Mouse (Mus musculus): ENCODE results near the gene Gpm6b. TPM values are rescaled to one million over a fixed set of nuclear protein-coding genes. Genes with fewer than 3 reads are reported as not detected.

The Gpm6b gene
- polyA plus RNA-seq, 1 experiment = 495 TPM

DNA sequence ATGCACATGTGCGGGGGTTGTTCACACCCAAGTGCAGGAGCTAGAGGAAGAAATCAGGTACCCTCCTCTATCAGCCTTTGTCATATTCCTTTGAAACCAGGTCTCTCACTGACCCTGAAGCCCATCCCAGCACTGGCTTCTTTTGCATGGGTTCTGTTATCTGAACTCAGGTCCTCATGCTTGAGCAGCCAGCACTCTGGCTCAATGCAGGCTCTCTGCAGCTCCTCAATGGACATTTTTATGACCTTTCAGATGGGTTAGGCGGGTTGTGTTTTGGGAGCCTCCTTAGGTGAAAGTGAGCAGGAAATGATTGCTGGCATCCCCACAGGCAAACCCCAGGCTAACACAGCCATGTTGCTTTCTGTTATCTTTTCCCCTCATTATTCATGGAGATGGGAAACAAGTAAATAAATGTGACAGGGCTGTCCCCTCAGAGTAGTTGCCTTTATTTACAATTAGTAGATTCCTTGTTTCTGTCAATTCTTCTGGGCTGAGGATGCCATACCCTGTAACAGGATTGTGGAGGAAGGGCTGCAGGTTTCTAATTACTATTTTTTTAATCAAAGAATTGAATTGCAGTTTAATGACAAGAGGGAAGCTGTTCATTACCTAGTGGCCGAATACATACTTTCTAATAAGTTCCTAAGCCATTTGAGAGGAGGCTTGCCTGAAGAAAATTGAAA lies 89.6 kb downstream of the Gpm6b start:
- Histone ChIP-seq H3K27me3 (ENCODE audit: control insufficient read depth, insufficient read depth, low read length) (no peaks in the 10 kb centered on the region), H3K4me1 (ENCODE audit: control insufficient read depth, insufficient read depth, low read length) (no peaks in the 10 kb centered on the region), H3K27ac (ENCODE audit: insufficient read depth, low read length) (no peak overlapping the region), H3K4me3 (replicated peaks; ENCODE audit: insufficient read depth, low read depth, low read length) (no peak overlapping the region)
- TF ChIP-seq CTCF (IDR thresholded peaks at IDR 0.05; ENCODE audit: borderline replicate concordance, insufficient read depth, low read depth, low read length) = no peak
- DNase-seq = no peak
- WGBS = 56% methylated on average over 3 of the region's 3 CpGs

DNA sequence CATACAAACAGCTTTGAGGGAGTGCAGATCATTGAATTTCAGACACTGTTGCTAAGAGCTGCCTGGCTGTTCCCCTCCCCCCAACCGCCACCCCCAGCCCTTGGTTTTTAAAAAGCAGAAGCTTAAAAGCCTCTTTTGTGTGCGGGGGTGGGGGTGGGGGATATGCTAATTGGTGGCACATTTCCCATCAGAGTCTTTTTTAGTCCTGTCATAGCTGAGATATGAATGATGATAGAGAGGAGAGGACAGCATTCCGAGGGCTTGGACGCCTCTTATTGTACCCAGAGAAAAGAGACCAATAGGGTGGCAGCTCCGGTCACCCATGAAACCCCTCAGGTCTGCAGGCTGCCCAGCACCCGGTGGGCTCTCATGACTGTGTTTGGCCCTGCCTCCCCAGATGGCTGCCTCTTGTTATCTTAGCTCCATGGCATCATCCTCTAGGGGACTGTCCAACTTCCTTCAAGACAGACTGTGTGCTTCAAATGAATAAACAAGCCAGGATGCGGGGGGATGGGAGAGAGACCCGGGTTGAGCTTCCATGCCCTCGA lies 90.3 kb downstream of the Gpm6b start:
- no peak for DNase-seq
- Histone ChIP-seq H3K27ac (ENCODE audit: insufficient read depth, low read length) (no peak overlapping the region), H3K4me3 (replicated peaks; ENCODE audit: insufficient read depth, low read depth, low read length) (no peak overlapping the region), H3K27me3 (ENCODE audit: control insufficient read depth, insufficient read depth, low read length) (no peaks in the 10 kb centered on the region), H3K4me1 (ENCODE audit: control insufficient read depth, insufficient read depth, low read length) (no peaks in the 10 kb centered on the region)
- TF ChIP-seq CTCF (IDR thresholded peaks at IDR 0.05; ENCODE audit: borderline replicate concordance, insufficient read depth, low read depth, low read length) = no peak
- no peak for TF ChIP-seq POLR2A (IDR thresholded peaks at IDR 0.05; ENCODE audit: borderline replicate concordance, insufficient read depth, low read length)
- 29% methylated on average over 9 of the region's 9 CpGs for WGBS

DNA sequence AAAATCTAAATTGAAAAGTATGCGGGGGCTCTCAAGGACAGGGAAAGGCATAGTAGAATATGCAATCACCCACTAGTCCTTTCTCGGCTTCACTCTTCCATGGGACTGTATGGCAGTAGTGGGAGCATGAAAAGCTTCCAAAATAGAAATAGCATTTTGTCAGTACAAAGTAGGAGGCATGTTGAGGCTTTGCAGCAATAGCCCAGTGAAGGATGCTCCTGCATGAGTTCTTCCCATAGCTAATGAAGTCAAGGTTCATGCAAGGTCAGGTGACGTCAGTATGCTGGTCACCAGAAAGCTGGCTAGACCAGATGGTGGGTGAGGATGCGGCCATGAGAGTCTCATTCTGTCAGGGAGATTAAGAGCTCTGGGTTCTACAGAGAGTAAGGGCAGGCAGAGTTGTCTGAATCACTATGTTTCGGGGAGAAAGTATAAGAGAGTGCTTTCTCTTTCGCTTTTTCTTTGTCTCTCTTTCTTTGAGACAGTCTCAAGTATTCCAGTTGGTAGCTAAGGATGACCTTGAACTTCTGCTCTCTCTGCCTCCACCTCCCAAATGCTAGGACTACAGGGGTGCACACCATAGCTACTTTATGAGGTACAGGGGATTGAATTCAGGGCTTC lies 95.9 kb downstream of the Gpm6b start:
- no peak for DNase-seq
- 73% methylated on average over 6 of the region's 6 CpGs for WGBS
- Histone ChIP-seq H3K4me1 (ENCODE audit: control insufficient read depth, insufficient read depth, low read length) (peaks cover 16% of the 10 kb centered on the region), H3K4me3 (replicated peaks; ENCODE audit: insufficient read depth, low read depth, low read length) (no peak overlapping the region), H3K27ac (ENCODE audit: insufficient read depth, low read length) (no peak overlapping the region), H3K27me3 (ENCODE audit: control insufficient read depth, insufficient read depth, low read length) (no peaks in the 10 kb centered on the region)
- TF ChIP-seq CTCF (IDR thresholded peaks at IDR 0.05; ENCODE audit: borderline replicate concordance, insufficient read depth, low read depth, low read length) (no peak), POLR2A (IDR thresholded peaks at IDR 0.05; ENCODE audit: borderline replicate concordance, insufficient read depth, low read length) (no peak)

DNA sequence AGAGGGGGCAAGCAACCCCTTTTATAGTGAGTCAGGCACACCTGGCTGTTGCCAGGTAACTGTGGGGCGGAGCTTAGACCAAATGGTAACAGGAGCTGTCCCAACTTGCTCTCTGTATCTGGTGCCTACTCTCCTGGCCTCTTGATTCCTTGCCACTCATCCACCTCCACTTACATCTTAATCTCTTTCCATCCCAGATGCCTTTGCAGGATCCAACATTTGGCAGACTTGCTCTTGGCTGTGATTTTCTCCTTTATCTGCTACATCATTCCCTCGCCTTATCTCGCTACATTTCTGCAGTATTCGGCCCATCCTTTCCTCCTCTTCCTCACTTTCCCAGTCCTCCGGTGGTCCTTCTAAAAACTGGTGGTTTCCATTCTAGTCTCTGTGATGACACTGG lies 99.6 kb downstream of the Gpm6b start:
- H3K4me1 ChIP-seq (ENCODE audit: control insufficient read depth, insufficient read depth, low read length) = peaks cover 21% of the 10 kb centered on the region
- no peaks in the 10 kb centered on the region for H3K27me3 ChIP-seq (ENCODE audit: control insufficient read depth, insufficient read depth, low read length)
- no peak for DNase-seq
- TF ChIP-seq POLR2A (IDR thresholded peaks at IDR 0.05; ENCODE audit: borderline replicate concordance, insufficient read depth, low read length) = no peak
- no peak for TF ChIP-seq CTCF (IDR thresholded peaks at IDR 0.05; ENCODE audit: borderline replicate concordance, insufficient read depth, low read depth, low read length)
- WGBS = 81% methylated on average over 5 of the region's 5 CpGs
- H3K4me3 ChIP-seq (replicated peaks; ENCODE audit: insufficient read depth, low read depth, low read length) = no peak overlapping the region
- H3K27ac ChIP-seq (ENCODE audit: insufficient read depth, low read length) = no peak overlapping the region

DNA sequence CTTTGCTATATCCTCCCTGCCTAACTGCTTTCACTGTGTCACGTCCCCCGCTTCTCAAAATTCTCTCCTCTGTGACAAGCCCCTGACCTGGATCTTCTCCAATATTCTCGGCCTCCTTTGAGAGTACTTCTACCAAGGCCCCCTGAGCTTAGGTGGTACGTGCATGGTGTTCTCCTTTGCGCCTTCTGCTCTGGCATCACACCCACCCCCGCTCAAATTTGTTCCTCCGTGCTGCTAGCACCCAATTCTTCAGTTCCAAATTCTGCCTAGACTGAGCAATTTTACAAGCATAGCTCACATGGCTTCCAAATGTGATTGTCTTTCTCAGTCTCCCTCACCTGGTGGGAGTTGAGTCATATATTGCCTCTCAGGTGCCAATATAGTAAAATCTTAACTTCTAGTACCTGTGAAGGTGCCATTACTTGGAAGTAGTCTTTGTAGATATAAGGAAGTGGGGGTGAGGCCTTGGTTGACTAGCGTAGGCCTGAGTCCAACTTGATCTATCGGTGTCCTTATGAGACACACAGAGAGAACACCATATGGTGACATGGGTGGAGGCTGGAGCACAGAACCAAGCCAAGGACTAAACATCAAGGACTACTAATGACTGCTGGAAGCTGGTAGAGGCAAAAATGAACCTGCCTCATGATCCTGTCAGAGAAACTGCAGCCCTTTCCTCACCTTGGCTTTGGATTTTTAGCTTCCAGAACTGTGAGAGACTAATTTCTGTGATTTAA lies 100.2 kb downstream of the Gpm6b start:
- 58% methylated on average over 9 of the region's 9 CpGs for WGBS
- Histone ChIP-seq H3K4me3 (replicated peaks; ENCODE audit: insufficient read depth, low read depth, low read length) (no peak overlapping the region), H3K27me3 (ENCODE audit: control insufficient read depth, insufficient read depth, low read length) (no peaks in the 10 kb centered on the region), H3K27ac (ENCODE audit: insufficient read depth, low read length) (peak overlapping the region; percentile 71; the same call in 1 of the 2 replicates), H3K4me1 (ENCODE audit: control insufficient read depth, insufficient read depth, low read length) (peaks cover 21% of the 10 kb centered on the region)
- DNase-seq = peak in 1 of 2 experiments; percentile 68
- TF ChIP-seq CTCF (IDR thresholded peaks at IDR 0.05; ENCODE audit: borderline replicate concordance, insufficient read depth, low read depth, low read length) = no peak
- no peak for TF ChIP-seq POLR2A (IDR thresholded peaks at IDR 0.05; ENCODE audit: borderline replicate concordance, insufficient read depth, low read length)

DNA sequence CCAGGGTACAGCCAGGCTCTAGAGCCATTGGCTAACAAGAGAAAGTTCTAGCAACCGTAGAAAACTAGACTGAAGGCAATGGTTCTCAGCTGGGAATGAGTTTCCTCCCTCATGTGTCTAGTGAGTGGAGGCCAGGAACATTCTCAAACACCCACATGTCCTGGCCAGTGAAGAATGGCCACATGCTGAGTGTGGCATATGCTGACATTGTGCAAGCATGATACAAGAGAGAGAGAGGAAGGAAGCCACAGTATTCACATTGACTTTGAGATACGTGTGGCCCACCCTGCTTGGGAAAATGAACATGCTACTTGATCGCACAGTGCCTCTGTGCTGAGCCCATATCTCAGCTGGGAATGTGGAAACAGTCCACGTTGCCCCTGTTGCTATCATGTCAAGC lies 101.2 kb downstream of the Gpm6b start:
- WGBS = 29% methylated on average over 4 of the region's 4 CpGs
- Histone ChIP-seq H3K27ac (ENCODE audit: insufficient read depth, low read length) (peak overlapping the region; percentile 71), H3K27me3 (ENCODE audit: control insufficient read depth, insufficient read depth, low read length) (no peaks in the 10 kb centered on the region), H3K4me3 (replicated peaks; ENCODE audit: insufficient read depth, low read depth, low read length) (no peak overlapping the region), H3K4me1 (ENCODE audit: control insufficient read depth, insufficient read depth, low read length) (peaks cover 19% of the 10 kb centered on the region)
- TF ChIP-seq CTCF (IDR thresholded peaks at IDR 0.05; ENCODE audit: borderline replicate concordance, insufficient read depth, low read depth, low read length) (no peak), POLR2A (IDR thresholded peaks at IDR 0.05; ENCODE audit: borderline replicate concordance, insufficient read depth, low read length) (no peak)
- DNase-seq = peak; percentile 59 to 68

DNA sequence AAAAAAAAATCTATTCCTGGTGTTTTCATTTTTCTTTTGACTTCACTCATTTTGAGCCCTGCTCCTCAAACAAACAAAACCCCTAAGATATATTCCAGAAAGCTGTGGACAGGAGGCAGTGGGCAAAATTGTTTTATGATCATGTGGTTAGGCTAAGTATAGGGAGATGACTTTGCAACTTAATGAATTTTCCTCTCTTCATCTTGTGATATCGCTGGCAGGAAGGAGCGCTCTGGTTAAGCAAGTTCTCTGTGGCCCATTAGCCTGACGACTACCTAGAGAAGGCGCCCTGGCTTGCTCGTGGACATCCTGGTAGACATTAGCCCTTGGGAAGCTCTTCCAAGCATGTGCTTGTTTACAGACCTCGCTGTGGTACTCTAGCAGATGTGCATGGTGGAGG lies 103.1 kb downstream of the Gpm6b start:
- no peak overlapping the region for H3K27ac ChIP-seq (ENCODE audit: insufficient read depth, low read length)
- WGBS = 68% methylated on average over 6 of the region's 6 CpGs
- peaks cover 15% of the 10 kb centered on the region for H3K4me1 ChIP-seq (ENCODE audit: control insufficient read depth, insufficient read depth, low read length)
- H3K27me3 ChIP-seq (ENCODE audit: control insufficient read depth, insufficient read depth, low read length) = no peaks in the 10 kb centered on the region
- no peak overlapping the region for H3K4me3 ChIP-seq (replicated peaks; ENCODE audit: insufficient read depth, low read depth, low read length)
- TF ChIP-seq POLR2A (IDR thresholded peaks at IDR 0.05; ENCODE audit: borderline replicate concordance, insufficient read depth, low read length) (no peak), CTCF (IDR thresholded peaks at IDR 0.05; ENCODE audit: borderline replicate concordance, insufficient read depth, low read depth, low read length) (no peak)
- no peak for DNase-seq
